Mouse (Mus musculus) G1E-ER4 (cell line): ENCODE measurements around the gene Dlat. TPM values are rescaled to one million over a fixed set of nuclear protein-coding genes. Genes with fewer than 3 reads are reported as not detected.

Experiments used
- GATA1 ChIP-seq: IDR thresholded peaks from one replicate; pipeline ENCODE4 v1.8.0; 2012; ENCODE audit warnings: low read length, inconsistent platforms
- polyA plus RNA-seq: library from polyadenylated mRNA; stranded (reverse); fragments of >175 nt; gene quantifications from 2 replicates; pipeline ENCODE4 v1.2.3, GENCODE M21; 2012

Gene Dlat
- 48.6 and 57.7 TPM in 2 replicates for polyA plus RNA-seq

DNA sequence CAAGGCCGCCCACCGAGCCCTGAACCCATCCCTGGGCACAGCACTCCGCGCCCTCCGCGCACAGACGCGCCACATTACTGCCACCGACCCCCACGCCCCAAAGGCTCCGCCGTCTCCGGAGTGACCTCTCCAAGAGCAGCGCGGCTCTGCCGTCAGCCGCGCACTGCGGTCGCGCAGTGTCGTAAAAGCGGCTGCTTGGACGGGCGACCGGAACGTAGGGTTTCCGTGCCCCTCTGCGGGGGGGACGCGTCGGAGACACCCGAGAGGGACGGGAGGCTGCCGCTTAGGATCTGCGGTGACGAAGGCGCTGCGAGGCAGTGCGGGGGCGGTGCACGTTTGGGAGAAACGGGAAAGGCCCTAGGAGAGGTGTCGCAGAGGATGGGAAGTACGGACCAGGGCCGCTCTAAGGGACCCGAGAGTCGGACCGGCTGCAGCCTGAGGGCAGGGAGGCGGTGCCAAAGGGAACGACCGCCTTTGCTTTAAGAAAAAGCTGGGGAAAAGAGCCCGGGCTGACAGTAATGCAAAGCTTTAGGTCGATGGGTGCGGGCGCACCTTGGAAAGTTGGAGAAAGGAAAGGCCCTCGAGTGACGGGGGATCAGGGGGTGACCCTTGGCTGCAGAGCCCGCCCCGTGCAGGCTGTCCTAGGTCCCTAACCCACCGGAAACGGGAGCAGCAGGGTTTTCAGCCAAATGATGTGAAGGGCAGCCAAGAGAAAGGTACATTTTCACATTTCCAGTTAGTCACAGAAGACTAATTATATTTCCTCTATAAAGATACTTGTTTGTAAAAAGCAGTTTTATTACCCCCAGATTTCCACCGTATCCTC, at the start of gene Dlat:
Dlat (minus strand) TSS at position 389 of the 826 bp plus-strand sequence.
- TF ChIP-seq GATA1 = no peak

DNA sequence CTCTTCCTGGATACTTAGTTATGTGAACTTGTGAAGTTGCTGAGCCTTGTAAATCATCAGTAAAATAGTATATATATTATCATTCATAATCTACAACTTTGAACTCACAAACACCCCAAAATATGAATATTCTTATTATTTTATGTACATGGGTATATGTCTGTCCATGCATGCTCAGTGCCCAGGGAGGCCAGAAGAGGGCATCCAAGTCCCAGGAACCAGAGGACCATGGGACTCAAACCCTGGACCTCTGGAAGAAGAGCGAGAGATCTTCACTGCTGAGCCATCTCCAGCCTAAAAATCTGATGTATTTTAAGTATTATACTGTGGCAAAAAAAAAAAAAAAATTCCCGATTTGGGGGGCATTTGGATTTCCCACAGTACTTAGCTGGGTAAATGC, 49.5 kb upstream of the Dlat start:
- TF ChIP-seq GATA1 = no peak

DNA sequence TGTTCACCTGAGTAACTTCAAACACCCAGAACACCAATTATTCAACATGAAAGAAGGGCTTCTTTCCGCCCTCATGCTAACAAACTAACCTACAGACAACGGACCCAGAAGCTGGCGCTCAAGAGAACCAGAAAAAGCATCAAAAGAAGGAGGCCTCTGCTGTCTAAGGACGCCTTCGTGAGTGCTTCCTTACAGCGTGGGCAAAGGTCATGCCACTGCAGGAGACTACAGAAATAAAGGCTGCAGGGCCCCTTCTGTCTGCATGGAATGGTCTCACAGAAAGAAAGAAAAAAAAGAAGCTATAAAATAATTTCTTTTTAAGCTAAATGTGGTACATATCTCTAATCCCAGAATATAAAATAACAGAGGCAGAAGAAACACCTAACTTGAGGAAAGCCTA, 45.3 kb upstream of the Dlat start:
- TF ChIP-seq GATA1 = no peak

DNA sequence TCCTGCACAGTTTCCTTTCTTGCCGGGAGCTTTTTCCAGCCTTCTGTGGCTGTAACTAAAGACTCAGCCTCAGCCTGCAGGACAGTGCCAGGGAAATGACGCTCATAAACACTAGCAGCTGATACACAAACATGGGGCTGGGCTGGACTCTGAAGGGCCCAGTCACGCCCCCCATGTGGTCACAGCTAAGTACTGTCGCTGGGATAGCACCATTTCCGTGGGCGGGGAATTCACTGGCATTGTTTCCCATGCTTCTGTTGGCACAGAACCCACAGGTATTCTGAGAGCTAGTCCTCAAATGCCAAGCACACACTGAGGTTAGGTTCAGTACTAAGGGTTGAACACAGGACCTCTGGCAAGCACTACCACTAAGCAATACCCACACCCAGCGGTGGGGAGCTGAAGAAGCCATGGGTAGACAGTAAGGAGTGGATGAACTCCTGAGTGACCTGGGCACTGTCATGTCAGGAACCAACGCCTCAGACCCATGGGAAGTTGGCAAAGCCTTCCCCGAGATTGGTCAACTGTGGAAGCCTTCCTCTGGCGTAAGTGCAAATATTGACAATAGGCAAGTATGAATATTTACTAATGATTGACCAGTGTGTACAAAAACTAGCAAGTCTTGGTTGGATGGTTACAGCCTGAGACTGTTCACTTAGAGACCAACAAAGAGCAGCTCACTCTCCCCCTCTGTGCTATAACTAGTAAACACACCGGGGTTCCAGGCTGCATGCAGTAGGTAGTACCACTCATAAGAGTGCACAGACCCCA, 41.5 kb upstream of the Dlat start:
- TF ChIP-seq GATA1 = no peak

DNA sequence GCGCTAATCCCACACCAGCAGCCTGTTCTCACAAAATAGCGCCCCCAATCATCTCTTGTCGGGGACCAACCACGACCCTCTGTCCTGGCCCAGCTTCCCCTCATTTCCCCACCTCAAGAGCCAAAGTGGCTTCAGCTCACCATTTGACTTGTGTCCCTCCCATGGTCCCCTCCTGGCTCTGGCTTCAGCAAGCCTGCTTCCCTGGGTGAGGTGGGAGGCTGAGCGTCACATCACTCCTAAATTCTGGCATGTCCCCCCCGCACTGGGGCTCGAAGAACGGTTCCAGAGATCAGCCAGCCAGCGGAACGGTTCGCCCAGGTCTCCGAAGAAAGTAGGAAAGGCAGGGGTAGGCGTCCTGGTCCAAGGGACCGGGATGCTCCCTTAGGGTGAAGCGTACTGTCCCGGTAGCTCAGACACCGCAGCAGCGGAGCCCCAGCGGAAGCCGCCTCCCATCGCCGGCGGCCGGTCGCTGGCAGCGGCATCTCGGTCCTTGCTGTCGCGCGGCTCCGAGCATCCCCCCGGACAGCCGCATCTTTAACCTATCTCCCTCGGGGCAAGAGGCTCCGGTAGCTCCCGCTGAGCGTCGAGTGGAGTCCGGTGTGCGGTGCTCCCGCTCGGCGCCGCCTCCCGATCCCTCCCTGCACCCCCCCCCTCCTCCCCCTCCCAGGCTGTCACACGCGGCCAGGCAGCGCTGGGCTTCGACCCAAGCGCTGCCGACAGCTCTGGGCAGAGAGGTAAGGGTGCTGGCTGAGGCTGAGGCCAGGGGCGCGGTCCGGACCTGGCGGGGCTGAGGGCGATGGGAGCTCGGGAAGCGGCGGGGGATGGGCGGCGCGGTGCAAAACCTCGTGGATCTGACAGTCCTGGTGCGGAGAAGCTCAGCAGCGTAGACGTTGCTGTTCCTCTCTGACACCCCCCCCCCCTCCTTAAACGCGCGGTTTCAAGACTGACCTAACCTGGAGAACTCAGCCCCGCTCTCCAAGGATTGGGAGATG, 39.1 kb upstream of the Dlat start:
- no peak for TF ChIP-seq GATA1

DNA sequence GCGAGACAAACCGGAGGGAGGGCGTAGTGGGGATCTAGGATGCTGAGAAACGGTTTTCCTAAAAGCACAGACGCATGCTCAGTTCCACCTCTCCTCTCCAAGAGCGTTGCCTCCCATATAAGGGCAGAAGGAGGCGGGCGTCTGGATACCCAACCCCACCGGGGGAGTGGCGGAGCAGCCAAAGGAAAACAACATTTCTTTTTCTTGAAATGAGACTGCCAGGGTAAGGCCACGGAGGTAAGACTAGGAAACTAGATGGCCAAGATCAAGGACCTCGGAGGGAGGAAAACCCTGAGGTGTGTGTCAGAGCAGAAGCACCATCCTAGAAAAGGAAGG, 38.1 kb upstream of the Dlat start:
- no peak for TF ChIP-seq GATA1

DNA sequence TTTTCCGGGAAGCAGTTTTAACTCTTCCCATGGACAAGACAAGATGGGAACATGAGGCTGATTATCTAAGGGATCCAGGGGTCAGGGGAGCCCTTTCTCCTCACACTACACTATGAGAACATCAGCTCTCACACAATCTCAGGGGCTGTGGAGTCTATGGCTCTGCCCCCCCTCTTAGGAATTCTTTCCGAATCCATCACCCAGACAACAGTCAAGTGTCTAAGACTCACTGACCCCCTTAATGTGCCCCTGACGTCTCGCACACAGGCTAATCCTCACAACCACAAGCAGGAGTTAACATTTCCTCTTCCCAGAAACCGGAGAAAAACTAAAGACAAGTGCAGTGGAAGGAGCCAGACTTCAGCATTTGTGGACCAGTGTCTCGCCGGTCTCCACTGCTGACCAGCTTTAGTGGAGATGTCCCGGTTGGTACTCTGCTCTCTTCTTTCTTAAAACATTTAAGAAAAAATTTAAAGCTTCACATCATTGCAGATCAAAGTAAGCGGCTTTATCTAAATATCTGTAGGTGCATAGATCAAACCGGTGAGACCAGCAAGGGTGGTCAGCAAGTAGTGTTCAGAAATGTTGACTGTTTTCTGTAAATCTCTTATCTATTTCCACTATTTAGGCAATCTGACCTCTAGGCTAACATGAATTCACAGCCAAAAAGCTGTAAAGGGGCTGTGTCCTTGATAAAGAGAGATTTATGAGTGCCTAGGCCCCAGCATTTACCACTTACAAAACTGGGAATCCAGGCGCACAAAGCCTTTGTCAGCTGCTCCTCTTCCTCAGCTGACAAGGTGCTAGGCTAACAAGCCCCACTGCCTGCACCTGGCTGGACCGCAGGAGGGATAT, 37.5 kb upstream of the Dlat start:
- no peak for TF ChIP-seq GATA1

DNA sequence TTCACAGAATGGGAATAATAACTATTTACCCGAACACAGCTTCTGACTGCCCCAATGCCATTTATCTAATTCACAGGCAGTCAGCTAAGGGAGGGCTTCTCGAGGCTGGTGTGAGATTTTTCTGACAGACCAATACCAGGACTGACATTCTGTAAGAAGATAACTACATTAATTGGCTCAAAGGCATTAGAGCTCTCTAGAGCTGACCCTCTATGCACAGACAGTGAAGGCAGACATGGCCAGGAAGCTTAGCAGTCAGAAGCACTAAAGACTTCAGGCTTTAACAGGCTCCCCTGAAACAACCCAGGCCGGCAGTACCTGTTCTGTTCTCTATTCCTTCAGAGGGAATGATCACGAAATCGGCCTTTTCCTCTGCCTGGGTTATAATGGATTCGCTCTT, 35.6 kb upstream of the Dlat start:
- TF ChIP-seq GATA1 = no peak

DNA sequence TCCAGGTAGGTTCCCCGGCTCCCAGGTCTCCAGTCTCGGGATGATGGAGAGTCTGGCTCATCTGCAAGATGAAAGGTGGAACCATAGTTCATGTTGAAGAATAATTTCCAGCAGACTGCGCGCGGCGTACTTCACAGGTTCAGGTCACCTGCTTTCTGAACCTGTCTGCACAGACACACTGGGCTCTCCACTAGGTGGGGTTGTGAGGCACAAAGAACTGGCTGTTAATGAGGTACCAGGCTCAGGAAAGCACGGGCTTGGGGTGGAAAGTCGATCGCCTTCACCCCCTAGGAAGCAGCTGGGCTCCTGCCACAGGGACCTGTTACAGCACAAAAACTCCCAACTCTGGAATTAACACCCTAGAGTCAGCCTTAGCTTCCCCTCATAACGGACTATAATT, 34.1 kb upstream of the Dlat start:
- no peak for TF ChIP-seq GATA1

DNA sequence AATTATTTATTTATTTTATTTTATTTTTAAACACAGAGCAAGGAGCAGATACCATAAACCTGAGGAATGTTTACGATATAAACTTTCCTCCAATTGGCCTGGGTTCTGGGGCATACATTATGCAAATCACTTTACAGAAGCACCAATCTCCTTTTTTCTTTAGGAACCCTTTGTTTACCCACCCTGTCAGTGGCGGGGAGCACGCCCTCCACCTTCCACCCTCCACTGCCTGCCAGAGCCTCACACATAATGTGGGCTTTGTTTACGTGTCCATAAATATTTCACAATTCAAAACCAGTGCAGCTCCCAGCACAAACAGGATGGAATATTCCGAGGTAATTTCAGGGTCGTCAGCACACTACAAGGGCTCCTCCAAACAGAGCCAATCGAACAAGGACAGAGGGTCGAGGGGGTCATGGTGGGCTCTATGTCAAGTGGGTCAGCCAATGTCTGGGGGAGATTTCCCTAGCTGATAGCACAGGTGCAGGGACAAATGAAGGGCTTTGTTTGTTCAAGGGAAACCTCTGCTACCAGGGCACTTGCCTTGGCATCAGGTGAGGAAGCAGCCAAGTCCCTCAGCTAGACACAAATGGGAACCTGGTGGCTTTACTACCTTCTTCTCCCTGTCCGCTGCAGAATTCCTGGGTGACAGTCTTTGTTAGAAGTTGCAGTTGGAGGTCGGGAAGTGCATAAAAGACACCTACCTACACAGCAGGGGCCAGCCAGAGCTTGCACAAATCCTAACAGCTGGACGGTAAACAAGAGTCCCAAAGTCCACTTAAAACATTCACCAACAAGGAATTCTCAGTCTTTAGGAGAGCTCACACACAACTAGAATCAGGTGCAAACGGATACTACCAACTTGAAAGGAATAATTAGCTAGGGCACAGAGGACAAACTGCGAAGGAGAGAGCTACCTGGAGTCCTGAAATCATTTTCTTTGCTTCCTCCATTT, 33.3 kb upstream of the Dlat start:
- TF ChIP-seq GATA1 = no peak

DNA sequence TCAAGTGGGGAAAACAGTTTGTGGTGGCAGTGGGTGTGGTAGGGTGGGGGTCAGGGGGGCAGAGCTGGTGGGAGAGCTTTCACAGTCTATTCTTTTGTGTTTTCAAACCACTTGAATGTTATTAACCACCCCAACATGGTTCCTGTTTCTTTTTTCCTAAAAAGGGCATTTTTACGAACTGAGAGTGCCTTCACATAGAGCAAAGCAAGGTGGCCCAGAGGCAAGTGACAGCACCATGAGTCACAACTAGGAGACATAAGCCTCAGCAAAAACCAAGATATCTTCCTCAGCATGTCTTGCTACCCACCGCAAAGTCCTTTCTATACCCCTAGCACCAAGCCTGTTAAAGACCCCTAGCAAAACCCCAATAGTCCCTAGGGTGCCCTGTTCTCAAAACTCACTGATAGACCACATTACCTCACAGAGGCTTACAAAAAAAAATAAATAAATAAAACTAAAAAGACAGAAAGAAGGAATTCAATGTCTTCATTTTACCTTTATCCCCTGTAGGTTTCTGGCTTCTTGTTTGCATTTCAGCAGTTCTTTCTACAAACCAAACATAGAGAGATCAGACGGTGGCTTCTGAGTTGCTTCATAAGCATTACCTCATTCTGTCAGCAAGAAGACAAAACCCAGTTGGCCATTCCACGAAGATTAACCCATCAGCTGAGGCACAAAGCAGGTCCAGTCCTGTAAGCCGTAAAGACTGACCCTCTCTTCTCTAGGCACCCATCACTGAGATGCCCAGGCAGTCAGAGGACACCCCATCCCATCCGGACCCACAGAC, 27.5 kb upstream of the Dlat start:
- no peak for TF ChIP-seq GATA1

DNA sequence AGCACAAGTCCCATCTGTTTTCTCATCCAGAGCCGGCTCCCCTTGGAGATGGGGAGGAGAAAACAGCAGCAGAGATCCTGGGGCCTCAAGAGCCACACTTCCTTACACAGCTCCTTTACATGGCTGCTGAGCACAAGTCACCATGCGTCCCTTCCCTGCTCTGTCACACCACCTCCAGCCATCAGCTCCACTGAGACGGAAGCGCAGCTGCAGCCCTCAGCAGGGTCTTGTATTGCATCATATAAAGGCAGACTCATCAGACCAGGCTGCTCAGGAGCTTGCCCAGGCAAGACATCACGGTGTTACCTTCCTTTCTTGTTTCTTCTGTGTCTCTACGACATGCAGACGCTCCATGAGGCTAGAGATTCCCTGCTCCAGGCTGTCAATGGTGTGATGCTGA, 22.1 kb upstream of the Dlat start:
- TF ChIP-seq GATA1 = no peak

DNA sequence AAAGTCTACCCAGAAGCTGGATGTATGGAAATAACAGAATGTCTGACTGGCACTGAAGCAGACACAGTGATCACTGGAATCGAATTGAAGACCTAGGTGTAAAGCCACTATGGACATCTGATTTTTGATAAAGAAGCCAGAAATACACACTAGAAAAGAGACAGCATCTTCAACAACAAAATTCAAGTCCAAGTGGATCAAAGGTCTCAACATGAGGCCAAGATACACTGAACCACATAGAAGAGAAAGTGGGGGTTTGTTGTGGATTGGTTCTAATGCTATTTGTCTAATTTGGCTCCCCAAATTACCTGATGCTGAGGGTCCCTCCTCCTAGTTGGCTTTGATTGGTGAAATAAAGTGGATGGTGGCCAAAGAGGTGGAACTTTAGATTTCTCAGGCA, 19.8 kb upstream of the Dlat start:
- TF ChIP-seq GATA1 = no peak

DNA sequence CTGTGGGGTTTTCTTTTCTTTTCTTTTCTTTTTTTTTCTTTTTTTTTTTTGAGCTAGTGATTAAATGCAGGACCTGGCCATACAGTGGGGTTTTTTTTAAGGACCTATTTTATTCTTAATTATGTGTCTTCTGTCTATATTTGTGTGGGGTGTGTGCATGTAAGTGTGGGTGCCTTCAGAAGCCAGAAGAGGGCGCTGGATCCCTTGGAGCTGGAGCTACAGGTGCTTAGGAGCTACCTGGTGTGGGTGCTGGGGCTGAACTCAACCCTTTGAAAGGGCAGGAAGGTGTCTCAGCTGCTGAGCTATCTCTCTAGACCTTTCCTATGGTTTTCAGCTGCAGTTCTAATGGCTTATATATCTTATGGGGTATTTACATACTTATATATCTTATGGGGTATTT, 15.2 kb upstream of the Dlat start:
- TF ChIP-seq GATA1 = no peak
